Mouse (Mus musculus) testis, postnatal 10 days (tissue): ENCODE data around the gene Trmt1.

Experiments used
- DNase-seq: peaks from one replicate; pipeline ENCODE4 v3.0.0; 2021; ENCODE audit warnings: low spot score

The Trmt1 gene

GRCm38 (mm10) chr8:84731371-84732177 is 45.5 kb downstream of the Trmt1 start:
- no peak for DNase-seq

- no peak for DNase-seq
These were observed 46.4 kb downstream of the Trmt1 start for GRCm38 (mm10) chr8:84732545-84732944.

- no peak for DNase-seq
These were observed 46.9 kb downstream of the Trmt1 start for GRCm38 (mm10) chr8:84732996-84733395.

GRCm38 (mm10) chr8:84733959-84734358 is 47.9 kb downstream of the Trmt1 start:
- DNase-seq, result no peak

GRCm38 (mm10) chr8:84734680-84735079 is 48.6 kb downstream of the Trmt1 start:
- DNase-seq, result no peak

GRCm38 (mm10) chr8:84735597-84735996 is 49.5 kb downstream of the Trmt1 start:
- DNase-seq, result no peak

GRCm38 (mm10) chr8:84736521-84736920 is 50.4 kb downstream of the Trmt1 start:
- no peak for DNase-seq

- peak; percentile 91 for DNase-seq
These were observed 51.5 kb downstream of the Trmt1 start for GRCm38 (mm10) chr8:84737608-84738007.

- peak; percentile 68 for DNase-seq
These were observed 52.2 kb downstream of the Trmt1 start for GRCm38 (mm10) chr8:84738266-84738665.

GRCm38 (mm10) chr8:84738715-84739400 is 52.8 kb downstream of the Trmt1 start:
- DNase-seq, result no peak

- no peak for DNase-seq
These were observed 53.3 kb downstream of the Trmt1 start for GRCm38 (mm10) chr8:84739401-84739742.

- DNase-seq, result no peak
These were observed 55.1 kb downstream of the Trmt1 start for GRCm38 (mm10) chr8:84740895-84741843.

- peak; percentile 81 for DNase-seq
These were observed 56.3 kb downstream of the Trmt1 start for GRCm38 (mm10) chr8:84742171-84743053.

- no peak for DNase-seq
These were observed 56.9 kb downstream of the Trmt1 start for GRCm38 (mm10) chr8:84743054-84743415.

GRCm38 (mm10) chr8:84743517-84744420 is 57.7 kb downstream of the Trmt1 start:
- peak; percentile 95 for DNase-seq

GRCm38 (mm10) chr8:84745032-84745925 is 59.2 kb downstream of the Trmt1 start:
- DNase-seq, result peak; percentile 78
